In genomic region chr1:45825630-45826029, GRCm38 (mm10) we compare ENCODE assay signal across 11 mouse cellular contexts. TPM values are rescaled to one million over a fixed set of nuclear protein-coding genes. Genes with fewer than 3 reads are reported as not detected.
DNase-seq lines count a peak whose midpoint lies in the region; ATAC-seq and TF ChIP-seq lines count a peak whose summit lies in the region.
"Had no signal": no experiment of that assay in that cellular context is flagged by ENCODE, and none has a peak within 500 bp of the region (broad histone marks: within the 10 kb centered on the region; RNA-seq: fewer than 3 reads in every experiment).

No protein-coding gene starts in this region.

- H3K36me3 ChIP-seq in macrophage (ENCODE audit: inconsistent target): peaks cover 17% of the 10 kb centered on the region
- peaks cover 38% of the 10 kb centered on the region for H3K36me3 ChIP-seq in hindbrain, embryonic 13.5 days

- no peaks in the 10 kb centered on the region for H3K79me2 ChIP-seq in macrophage (ENCODE audit: inconsistent target)

- H3K27ac ChIP-seq in macrophage: peak overlapping the region; percentile 95
- H3K27ac ChIP-seq in hindbrain, embryonic 13.5 days: no peak overlapping the region
- no peak overlapping the region for H3K27ac ChIP-seq in left cerebral cortex, adult 2 months
- H3K27ac ChIP-seq: embryonic facial prominence, embryonic 10.5 days; embryonic facial prominence, embryonic 12.5 days; forebrain, embryonic 10.5 days; forebrain, embryonic 12.5 days had no signal

- no peak for TF ChIP-seq CTCF in left cerebral cortex, adult 2 months (IDR thresholded peaks at IDR 0.05)

- no peak overlapping the region for H3K9ac ChIP-seq in hindbrain, embryonic 13.5 days
- H3K9ac ChIP-seq: embryonic facial prominence, embryonic 12.5 days; forebrain, embryonic 12.5 days had no signal

- H3K4me1 ChIP-seq in hindbrain, embryonic 13.5 days (replicated peaks): no peaks in the 10 kb centered on the region
- H3K4me1 ChIP-seq: embryonic facial prominence, embryonic 10.5 days; embryonic facial prominence, embryonic 12.5 days; forebrain, embryonic 10.5 days; forebrain, embryonic 12.5 days had no signal

- no peak for ATAC-seq in hindbrain, embryonic 13.5 days (ENCODE audit: low FRiP score)

- H3K9me3 ChIP-seq in hindbrain, embryonic 13.5 days: no peaks in the 10 kb centered on the region
- H3K9me3 ChIP-seq: embryonic facial prominence, embryonic 10.5 days; embryonic facial prominence, embryonic 12.5 days; forebrain, embryonic 10.5 days; forebrain, embryonic 12.5 days had no signal

- peak; percentile 26 for DNase-seq in 3T3-L1 (ENCODE audit: low read depth, low spot score)
- peak; percentile 49 for DNase-seq in MN1 (ENCODE audit: low spot score)
- no peak for DNase-seq in left cerebral cortex, adult 2 months (ENCODE audit: extremely low spot score in 1 of 2, low spot score in 2 of 2)
- DNase-seq in ovary, postnatal 36 days (ENCODE audit: low spot score): no peak

- H3K4me2 ChIP-seq in hindbrain, embryonic 13.5 days: no peak overlapping the region
- H3K4me2 ChIP-seq: embryonic facial prominence, embryonic 12.5 days; forebrain, embryonic 12.5 days had no signal

- no peak overlapping the region for H3K4me3 ChIP-seq in macrophage (ENCODE audit: inconsistent target)
- H3K4me3 ChIP-seq in hindbrain, embryonic 13.5 days: no peak overlapping the region
- no peak overlapping the region for H3K4me3 ChIP-seq in left cerebral cortex, adult 2 months
- H3K4me3 ChIP-seq: embryonic facial prominence, embryonic 10.5 days; embryonic facial prominence, embryonic 12.5 days; erythroblast, embryonic 14.5 days; forebrain, embryonic 10.5 days; forebrain, embryonic 12.5 days had no signal

- 74% methylated on average over 3 of the region's 3 CpGs for WGBS in macrophage (ENCODE audit: missing documents)
- WGBS in hindbrain, embryonic 13.5 days: 96% methylated on average over 3 of the region's 3 CpGs

- intact Hi-C loops in left cerebral cortex, adult 2 months (cut with DNase I): loop anchor here (5.0 kb wide), 1 partner anchor 102 kb away; the partner anchor contains the start of gene Slc40a1

- H3K27me3 ChIP-seq in hindbrain, embryonic 13.5 days: no peaks in the 10 kb centered on the region
- H3K27me3 ChIP-seq: embryonic facial prominence, embryonic 12.5 days; forebrain, embryonic 12.5 days had no signal

RNA-seq across cellular contexts. Expression of gene Wdr75, which starts 30.7 kb away (rescaled TPM):
- total RNA-seq in macrophage (2018; cell fraction: chromatin; rRNA removed): 10 to 100 TPM in 22 of 26 experiments, 1 to 10 TPM in 4; 5.4 to 42.8 (median 26.5) TPM
- total RNA-seq in macrophage (2018; cell fraction: cytosol; rRNA removed): 10 to 100 TPM in 25 of 26 experiments, 1 to 10 TPM in 1; 7.8 to 20.0 (median 15.6) TPM
- total RNA-seq in macrophage (2018; cell fraction: nucleus; rRNA removed): 10 to 100 TPM in 25 of 26 experiments, 1 to 10 TPM in 1; 9.4 to 83.0 (median 15.8) TPM
- 13.0 to 38.3 TPM (median 19.1 TPM) in 3 replicates for polyA plus RNA-seq in macrophage (2018)
- 59.1 and 59.5 TPM in 2 replicates for polyA plus RNA-seq in hindbrain, embryonic 13.5 days (2015; fragmentation: Nextera tagmentation; extraction: Ambion mirVana)
- 10 to 100 TPM; 36.9 to 43.2 TPM for total RNA-seq in left cerebral cortex, adult 2 months (2021)

Comparison
In these comparisons a context has a peak if more than half of its experiments do, and no peak if none do; other contexts are left out.
1. DNase-seq: peak in 3T3-L1 (single experiment) and MN1 (single experiment); none in left cerebral cortex, adult 2 months (0 of 2) and ovary, postnatal 36 days (single experiment).